Mouse (Mus musculus) kidney, postnatal 36 days (tissue): ENCODE results near the gene Tacc2.

Experiments
- DNase-seq, 2 experiments: peaks; one replicate each; pipeline ENCODE4 v3.0.0; 2021 to 2022; ENCODE audit warnings: mixed read lengths in 2 of 2

Gene Tacc2

DNA sequence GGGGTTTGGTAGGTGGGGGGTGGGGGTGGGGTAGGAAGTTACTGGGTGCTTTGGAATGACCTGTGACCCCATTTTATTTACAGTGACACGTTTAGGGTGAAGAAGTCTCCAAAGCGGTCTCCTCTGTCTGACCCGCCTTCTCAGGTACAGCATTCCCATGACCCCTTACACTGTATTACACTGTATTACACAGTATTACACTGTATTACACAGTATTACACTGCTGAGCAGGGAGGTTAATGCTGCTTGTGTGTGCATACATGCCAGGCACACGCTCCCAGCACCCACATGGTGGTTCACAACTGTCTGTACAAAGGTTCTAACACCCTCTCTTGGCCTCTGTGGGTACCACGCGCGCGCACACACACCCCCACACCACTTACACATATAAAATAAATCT lies 156.2 kb downstream of the Tacc2 start:
- no peak for DNase-seq

DNA sequence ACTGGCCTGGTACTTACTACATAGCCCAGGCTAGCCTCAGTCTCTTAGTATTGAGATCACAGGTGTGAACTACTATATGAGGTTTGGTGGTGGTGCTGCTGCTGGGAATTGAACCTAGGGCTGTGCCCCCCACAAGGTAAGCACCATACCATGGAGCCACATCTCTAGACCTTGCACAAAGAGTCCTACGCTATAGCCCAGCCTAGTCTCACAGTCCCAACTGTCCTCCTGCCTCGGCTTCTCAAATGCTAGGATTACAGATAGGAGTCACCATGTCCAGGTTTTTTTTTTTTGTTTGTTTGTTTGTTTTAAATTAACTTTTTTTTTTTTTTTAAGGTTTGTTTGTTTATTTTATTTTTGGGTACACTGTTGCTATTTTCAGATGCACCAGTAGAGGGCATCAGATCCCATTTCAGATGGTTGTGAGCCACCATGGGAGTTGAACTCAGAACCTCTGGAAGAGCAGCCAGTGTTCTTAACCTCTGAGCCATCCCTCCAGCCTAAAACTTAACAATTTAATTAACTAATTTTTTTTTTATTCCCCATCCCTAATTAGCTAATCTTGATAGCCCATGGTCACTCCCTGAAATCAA lies 157.1 kb downstream of the Tacc2 start:
- DNase-seq, result no peak

DNA sequence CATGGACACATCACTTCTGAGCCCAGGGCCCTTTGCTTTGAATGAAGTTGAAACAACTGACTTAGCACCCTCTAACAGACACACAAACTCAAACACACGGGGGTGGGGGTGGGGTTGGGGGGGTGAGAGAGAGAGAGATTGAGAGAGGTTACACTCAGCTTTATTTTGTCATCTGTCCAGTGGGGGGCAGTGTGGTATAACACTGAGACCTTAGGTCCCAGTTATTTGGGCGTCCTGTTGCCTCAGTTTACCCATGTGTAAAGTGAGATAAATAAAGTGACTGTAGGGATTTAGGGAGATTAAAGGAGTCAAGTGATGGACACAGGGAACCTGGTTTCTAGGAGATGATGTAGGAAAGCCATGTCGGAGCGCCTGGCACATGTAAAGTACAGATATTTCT lies 163.9 kb downstream of the Tacc2 start:
- DNase-seq, result peak in 1 of 2 experiments; percentile 39

DNA sequence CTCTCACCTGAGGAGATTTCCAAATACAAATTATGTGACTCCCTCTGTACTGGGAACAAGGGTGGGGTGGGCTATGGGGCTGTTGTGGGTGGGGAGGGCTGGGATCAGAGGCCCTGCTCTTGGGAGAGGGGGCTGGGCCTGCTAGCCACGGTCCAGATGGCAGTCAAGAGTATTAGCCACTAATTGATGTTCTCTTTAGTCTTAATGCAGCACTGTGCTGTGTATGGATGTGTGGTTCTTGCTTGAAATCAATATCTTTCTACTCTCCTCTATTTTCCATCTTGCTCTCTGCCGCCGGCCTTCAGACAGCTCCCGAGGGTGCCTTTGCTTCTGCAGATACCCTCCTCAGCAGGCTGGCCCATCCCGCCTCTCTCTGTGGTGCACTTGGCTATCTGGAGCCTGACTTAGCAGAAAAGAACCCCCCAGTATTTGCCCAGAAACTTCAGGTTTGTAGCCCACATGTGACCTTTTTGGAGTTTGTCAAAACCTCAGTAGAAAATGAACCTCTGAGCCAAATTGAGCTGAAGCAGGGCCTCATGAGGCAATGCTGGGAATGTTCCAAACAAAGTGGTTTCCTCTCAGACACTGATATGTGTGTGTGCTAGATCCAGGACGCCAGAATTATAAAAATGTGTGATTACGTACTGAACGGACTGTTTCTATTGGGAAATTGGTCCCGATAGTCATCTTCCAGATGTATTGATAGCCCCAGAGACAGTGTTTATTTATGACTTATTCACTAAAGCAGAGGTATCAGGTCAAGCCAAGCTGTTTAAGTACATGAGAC lies 166.2 kb downstream of the Tacc2 start:
- DNase-seq, result no peak

DNA sequence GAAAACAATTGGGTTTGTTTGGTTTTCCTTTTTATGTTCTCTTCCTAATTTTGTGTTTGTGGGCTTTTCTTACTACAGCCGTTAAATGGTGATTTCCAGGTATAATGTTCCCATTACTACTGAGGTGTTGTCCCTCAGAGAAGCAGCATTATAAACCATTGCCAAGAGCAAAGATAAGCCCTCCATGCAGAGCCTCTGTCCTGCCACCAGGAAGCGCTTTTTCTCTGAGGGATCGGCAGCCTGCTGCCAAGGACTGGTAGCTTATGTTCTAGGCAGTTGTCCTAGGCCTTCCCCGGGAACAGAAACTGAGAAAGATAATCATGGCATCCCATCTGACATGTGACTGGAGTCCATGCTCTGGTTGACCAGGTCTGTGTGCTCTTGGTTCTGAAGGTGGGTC lies 171.9 kb downstream of the Tacc2 start:
- no peak for DNase-seq

DNA sequence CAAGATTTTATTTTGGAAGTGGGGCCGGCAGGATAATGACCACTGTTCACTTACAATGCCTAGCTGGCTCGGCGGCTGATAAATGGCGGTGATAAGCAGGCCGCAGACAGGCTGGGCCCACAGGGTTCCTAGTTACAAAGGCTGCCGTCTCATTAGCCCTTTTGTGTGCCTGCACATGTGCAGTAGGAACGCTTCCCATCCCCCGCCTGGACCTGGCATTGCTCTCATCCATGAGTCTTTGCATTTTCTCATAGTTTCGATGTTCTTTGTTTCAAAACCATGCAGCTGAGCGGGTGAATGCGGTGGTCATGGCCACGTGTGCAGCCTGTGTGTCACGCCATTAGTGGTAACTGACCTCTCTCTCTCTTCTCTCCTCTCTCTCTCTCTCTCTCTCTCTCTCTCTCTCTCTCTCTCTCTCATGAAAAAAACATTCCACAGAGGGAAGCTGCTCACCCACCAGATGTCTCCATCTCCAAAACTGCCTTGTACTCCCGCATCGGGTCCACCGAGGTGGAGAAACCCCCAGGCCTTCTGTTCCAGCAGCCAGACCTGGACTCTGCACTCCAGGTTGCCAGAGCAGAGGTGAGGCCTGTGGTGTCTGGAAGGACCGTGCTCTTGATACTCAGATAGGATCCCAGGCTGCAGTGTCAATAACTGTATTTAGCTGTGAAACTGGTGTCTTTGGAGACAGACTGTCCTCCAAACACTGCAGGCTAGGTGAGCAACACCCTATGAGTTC lies 173.7 kb downstream of the Tacc2 start:
- DNase-seq, result no peak

DNA sequence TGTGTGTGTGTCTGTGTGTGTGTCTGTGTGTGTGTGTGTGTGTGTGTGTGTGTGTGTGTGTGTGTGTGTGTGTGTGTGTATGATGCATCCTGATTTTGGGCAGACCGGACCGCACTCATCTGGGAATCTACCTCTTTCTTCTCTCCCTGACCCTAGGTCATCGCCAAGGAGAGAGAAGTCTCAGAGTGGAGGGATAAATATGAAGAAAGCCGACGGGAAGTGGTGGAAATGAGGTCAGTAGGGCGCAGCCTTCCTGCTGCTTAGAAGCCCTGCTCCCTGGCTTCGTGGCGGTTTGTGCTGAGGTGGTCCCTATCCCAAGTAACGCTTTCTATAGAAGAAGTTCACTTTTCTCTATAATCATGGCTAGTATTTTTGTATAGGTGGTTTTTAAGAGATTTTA lies 174.4 kb downstream of the Tacc2 start:
- no peak for DNase-seq

DNA sequence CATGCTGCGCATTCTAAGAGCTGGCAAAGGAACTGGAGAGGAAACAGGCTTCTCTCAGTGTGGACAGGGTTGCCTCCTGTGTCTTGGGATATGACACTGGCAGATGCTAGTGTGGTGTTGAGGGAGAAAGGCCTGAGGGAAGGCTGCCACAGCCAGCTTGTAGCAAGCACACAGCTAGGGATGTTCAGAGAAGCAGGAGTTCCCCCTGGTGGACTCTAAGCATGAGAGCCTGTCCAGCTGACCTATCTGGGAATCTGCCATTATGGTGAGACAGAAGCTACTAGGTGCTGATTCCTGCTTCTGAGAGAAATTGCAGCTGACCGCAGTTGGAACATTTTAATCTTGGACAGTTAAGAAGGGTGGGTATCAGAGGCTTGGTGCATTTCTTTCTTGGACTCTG lies 177.6 kb downstream of the Tacc2 start:
- DNase-seq, result peak; percentile 18 to 26

DNA sequence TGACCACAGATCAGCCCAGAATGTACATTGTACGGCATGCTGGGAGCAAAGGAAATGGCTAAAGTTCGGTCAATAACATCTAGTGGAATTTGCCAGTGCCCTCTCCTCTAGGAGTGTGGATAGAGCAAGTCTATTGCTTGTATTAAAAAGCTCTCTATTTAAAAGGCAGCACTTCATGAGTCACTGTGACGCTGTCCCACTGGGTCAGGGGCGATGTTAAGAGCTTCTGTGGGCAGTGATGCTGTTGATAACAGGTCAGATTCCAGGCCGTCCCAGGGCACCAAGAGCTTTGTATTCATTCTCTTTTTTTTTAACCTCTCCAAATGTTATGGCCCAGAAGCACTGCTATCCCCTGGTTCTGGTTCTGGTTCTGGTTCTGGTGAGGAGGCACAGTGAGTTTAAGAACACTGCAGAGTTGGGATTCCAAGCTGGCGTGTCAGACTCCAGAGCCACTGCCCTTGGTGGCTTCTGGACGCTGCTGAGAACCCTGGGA lies 179.2 kb downstream of the Tacc2 start:
- peak in 1 of 2 experiments; percentile 16 for DNase-seq

DNA sequence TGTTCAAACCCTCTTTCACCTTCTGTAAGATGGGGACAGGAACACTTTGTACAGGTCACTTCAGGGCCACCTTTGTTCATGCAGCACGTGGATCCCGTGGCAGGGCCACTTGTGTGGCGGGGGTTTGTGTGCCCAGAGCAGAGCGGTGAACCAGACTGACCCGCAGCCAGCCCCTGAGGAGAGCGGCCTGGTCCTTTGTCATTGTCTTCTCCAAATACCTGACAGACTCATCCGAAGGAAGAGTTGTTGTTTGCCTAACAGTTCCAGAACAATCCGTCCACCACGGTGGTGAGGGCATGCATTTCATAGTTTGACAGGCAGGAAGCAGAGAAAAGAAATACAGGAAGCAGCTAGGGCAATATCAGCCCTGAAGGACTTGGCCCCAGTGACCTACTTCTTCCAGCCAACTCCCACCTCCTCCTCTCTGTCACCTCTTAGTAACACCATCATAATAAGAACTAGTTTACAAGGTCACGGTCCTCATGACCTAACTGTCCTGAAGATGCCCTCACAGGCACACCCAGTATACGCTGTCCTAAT lies 180.2 kb downstream of the Tacc2 start:
- DNase-seq, result peak; percentile 30 to 63

DNA sequence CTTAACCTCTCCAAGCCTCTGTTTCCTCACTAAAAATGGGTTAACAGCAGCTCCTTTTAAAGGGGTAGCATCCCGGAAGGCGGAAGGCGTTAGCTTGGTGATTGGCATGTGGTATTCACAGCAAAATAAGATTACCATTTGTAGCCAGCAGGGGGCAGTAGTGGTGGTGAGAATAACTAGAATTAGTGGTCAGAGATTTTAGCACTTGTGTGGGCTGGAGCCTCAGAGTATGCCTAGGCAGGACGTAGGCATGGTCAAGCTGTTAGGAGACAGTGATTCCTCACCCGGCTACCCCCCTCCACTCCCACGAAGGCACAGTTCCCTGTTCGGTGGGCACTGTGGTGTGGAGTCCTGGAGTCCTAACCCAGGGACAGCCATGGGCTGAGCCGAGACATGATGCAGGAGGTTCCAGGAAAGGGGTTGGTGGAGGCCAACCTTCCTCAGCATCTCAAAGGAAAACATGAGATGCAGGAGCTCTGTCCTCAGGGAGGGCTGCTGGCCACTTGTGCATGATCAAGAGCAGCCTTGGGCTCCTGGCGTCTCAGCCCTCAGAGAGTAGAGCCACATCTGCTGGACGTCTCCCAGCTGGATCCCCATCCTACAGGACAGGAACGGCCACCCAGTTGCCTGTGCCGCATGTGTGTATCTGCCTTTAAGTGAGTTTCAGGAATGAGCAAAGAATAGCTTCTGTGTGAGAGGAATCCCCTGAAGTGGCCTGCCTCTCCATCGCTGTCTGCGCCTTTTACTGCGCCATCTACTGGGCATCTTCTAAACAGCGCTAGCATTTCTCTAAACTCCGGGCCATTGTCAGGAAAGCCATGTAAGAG lies 185.0 kb downstream of the Tacc2 start:
- DNase-seq, result peak; percentile 71 to 79

DNA sequence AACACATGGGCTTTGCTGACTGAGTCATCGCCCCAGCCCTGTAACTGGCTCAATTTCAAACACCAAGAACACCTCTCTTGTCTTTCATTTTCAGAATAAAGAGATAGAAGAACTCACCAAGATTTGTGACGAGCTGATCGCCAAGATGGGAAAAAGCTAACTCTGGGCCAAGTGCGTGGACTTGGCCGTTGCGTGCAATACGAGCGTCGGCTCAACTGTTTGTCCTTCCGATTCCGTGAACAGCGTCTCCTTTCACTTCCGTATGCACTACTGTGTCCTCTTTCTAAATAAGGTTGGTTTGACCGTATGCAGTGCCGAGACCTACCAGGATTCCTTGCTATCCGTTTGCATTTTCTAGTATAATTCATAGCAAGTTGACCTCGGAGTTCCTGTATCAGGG lies 186.9 kb downstream of the Tacc2 start:
- no peak for DNase-seq

DNA sequence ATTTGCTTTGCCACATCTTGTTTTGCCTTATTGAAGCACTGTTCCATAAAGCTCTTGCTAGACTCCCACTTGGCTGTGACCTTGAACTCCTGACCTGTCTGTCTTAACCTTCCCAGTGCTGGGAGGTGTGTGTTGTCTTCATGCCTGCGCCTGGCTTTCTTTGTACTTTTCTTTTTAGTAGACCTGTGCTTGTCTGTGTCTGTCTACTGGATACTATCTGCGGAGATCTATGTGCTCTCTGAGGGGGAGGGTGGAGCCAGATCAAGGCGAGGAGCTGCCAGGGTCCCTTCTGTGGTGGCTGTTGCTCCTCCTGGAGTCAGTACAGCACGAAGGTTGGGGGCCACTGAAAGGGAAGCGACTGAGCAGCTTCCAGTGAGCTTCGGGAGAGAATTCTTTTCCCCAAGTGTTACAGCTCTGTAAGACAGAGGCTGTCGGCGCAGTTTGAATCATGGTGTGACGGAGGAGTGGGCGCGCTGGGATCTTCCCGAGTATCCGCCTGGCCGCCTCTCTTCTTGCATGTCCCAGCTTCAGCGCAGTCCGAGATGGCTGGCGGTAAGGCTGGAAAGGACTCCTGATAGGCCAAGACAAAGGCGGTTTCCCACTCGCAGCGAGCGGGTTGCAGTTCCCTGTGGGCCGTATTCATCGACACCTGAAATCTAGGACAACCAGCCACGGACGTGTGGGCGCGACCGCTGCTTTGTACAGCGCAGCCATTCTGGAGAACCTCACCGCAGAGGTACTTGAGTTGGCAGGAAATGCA lies 189.4 kb downstream of the Tacc2 start:
- no peak for DNase-seq

DNA sequence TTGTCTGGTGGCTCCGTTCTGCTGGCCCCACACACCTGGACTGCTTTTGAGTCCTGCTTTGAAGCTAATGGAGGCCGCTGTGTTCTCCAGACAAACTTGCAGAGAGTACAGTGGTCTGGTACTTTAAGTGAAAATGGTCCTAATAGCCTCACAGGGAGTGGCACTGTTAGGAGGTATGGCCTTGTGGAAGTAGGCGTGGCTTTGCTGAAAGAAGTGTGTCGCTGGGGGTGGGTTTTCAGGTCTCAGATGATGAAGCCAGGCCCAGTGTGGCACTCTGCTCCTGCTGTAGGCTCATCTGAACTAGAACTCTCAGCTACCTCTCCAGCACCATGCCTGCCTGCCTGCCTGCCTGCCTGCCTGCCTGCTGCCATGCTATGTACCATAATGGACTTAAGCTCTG lies 190.9 kb downstream of the Tacc2 start:
- no peak for DNase-seq

DNA sequence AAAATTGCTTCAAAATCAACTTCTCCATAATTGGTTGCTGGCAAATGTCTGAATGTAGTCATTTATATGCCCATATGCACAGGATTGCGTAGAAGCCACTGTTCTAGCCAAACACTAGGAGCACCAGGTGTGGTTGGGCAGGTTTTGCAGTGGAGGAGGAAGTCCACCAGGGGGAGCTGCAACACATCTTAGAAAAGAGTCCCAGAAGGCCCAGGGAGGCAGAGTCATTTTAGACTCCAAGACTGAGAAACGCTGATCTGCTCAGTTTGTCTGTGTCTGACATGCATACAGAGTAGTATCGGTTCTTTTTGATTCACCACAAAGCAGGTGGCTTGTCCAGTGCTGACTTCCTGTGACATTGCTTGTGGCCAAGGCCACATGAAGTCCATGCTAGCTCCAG lies 193.5 kb downstream of the Tacc2 start:
- peak; percentile 83 to 91 for DNase-seq

DNA sequence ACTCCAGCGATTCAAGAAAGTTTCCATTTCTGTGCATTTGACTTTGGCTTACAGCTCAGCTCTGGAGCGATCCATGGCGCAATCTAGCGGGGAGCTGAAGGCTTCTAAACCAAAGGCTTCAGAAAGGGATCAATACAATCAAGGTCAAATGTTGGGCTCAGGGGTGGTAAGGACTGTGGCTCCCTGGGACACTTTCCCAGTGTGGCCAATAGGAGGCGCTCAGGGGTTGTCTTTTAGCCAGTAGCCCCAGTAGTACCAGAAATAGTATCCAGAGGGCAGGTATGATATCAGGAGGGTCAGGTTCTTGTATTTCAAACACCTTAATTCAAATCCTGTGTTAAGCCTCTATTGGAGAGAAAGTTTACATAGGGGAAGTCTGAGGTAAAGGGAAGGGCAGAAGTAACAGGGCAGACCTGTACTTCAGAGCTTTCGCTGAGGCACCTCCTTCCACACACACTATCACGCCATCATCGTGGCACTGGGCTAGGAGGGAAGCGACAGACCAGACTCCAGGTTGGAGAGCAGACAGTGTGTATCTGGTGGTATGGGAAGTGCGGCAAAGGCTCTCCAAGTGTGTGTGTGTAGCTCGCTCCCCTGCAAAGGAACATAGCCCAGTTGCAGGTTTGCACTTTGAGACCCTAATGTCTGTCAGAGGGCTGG lies 196.1 kb downstream of the Tacc2 start:
- peak; percentile 40 to 74 for DNase-seq

DNA sequence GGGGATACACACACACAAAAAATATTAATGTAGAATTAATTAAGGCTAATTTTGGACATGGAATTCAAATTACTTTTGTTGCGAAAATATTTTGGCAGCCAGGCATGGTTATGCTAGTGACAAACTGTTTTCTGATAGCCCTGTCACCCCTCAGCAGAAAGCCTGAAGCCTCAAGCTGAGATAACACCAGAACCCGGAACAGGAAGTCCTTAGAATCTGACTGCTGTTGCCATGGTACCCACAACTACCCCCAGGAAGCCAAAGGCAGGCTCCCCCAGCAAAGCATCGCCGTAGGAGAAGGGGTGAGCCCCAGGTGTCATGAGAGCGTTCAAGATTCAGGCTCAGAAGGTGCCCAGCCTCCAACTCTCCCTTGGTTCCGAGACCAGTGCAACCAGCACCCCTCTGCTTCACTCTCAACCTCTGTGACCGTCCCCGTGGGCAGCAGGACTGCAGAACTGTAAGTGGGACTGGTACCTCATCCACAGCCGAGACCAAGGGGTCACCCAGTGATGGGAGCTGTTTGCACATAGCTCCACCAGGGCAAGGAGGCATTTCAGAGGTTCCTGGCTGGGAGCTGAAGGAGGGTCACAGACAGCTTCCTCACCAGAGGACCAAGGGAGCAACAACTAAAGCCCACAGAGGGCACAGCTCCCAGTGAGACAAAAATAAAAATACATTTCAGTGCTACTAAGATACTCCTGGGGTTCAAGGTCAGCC lies 196.8 kb downstream of the Tacc2 start, which contains the start of gene Btbd16:
Btbd16 (plus strand) TSS at position 156 of the 717 bp plus-strand sequence.
- DNase-seq, result no peak

DNA sequence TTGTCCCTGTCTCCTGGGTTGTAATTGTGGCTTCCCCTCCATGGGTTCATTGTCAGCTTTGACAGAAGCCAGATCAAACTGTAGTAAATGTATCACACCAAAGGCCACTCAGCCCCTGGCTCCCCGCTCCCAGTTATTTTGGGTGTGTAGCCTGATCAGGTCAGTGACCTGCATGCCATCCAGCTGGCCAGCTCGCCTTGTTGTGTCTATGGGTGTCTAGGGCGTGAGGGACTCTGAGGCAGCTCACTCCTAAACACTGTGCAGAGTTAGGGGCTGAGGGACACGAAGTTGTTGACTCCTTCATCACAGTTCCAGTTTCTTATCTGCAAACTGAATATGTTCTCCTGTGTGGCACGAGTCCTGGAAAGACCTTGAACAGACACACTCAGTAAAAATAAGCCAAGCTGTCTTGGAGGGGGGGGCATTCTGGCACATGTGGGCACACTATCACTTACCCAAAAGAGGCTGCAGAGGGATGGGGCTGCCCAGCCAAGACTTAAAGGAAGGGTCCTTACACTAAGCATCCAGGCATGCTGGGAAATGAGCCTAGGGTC lies 203.7 kb downstream of the Tacc2 start:
- DNase-seq, result no peak

DNA sequence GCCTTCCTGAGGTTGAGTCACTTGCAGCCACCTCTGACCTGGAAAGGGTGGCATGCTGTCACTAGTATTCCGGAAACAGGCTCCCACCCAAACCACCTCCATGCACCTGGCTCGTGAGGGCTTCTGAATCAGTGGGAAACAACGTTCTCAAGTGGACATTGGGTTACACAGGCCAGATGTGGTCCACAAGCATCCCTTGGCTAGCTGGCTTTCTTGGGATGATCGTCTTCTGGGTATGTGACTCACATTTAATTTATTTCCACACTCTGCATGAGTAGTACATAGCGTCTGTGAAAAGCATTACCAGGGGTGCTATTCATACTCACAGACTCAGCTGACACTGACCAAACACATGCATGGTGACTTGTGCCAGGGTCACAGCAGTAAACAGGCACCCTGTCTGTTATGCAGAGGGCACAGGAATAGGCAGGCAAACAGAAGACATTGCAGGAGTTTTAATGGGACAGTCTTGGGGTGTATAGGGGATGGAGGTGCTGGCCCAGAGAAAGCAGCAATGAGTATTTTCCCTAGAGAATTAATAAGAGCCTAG lies 205.3 kb downstream of the Tacc2 start:
- no peak for DNase-seq
